Mouse (Mus musculus) liver, embryonic 14.5 days (tissue): Measurements from ENCODE around the gene Fignl1. TPM values are rescaled to one million over a fixed set of nuclear protein-coding genes. Genes with fewer than 3 reads are reported as not detected.
A peak's percentile ranks its signal among the peaks of the same experiment; 100 is the strongest.

ENCODE experiments used
- ATAC-seq: fragments of 200-750 bp; cut with Nextera tagmentation; 2 replicates; pipeline ENCODE4 v1.8.0; 2017; ENCODE audit warnings: moderate number of reproducible peaks, mild to moderate bottlenecking, moderate library complexity; ENCODE audit not compliant: insufficient read depth
- DNase-seq, 3 experiments: peaks; one replicate each; pipeline ENCODE4 v3.0.0-alpha.2; 2012 to 2013; ENCODE audit warnings: low read depth in 3 of 3, low spot score in 3 of 3
- H3K27ac ChIP-seq: fragments of 300-500 bp; sonication (generic); 2 replicates; pipeline ENCODE4 v1.5.1; 2014; ENCODE audit warnings: moderate library complexity, mild to moderate bottlenecking, control low read depth, inconsistent platforms
- H3K27me3 ChIP-seq: fragments of 300-500 bp; sonication (generic); 2 replicates; pipeline ENCODE4 v1.6.1; 2014; ENCODE audit warnings: mild to moderate bottlenecking, low read length, moderate library complexity; ENCODE audit not compliant: control insufficient read depth, insufficient read depth
- H3K36me3 ChIP-seq: fragments of 300-500 bp; sonication (generic); replicated peaks from 2 replicates; pipeline ENCODE4 v1.6.1; 2014; ENCODE audit warnings: low read depth; ENCODE audit not compliant: control insufficient read depth, insufficient read depth
- H3K4me1 ChIP-seq, 2 experiments: fragments of 200-500 bp in 1 of 2; fragments of 300-500 bp in 1 of 2; sonication (generic) in 1 of 2; replicated peaks; 2 replicates each; pipeline ENCODE4 v1.6.1; 2012 to 2014; ENCODE audit warnings: antibody characterized with exemption in 1 of 2, inconsistent platforms in 1 of 2, low read length in 1 of 2; ENCODE audit not compliant: control insufficient read depth in 2 of 2, insufficient read depth in 2 of 2
- H3K4me2 ChIP-seq: fragments of 300-500 bp; sonication (generic); 2 replicates; pipeline ENCODE4 v1.6.1; 2014; ENCODE audit warnings: low read depth, mild to moderate bottlenecking, control low read depth, moderate library complexity
- H3K4me3 ChIP-seq, 2 experiments: fragments of 200-500 bp in 1 of 2; fragments of 300-500 bp in 1 of 2; sonication (generic) in 1 of 2; 2 replicates each; pipeline ENCODE4 v1.5.1; 2012 to 2014; ENCODE audit warnings: low read depth in 2 of 2, low read length in 2 of 2, mild to moderate bottlenecking in 2 of 2, control low read depth in 1 of 2, inconsistent platforms in 1 of 2, moderate library complexity in 1 of 2; ENCODE audit not compliant: insufficient read depth in 1 of 2
- H3K9ac ChIP-seq: fragments of 300-500 bp; sonication (generic); replicated peaks from 2 replicates; pipeline ENCODE4 v1.6.1; 2014; ENCODE audit warnings: mild to moderate bottlenecking, control low read depth, moderate library complexity
- H3K9me3 ChIP-seq: fragments of 300-500 bp; sonication (generic); 2 replicates; pipeline ENCODE4 v1.6.1; 2016; ENCODE audit warnings: low read length, mixed read lengths; ENCODE audit not compliant: control insufficient read depth
- CTCF ChIP-seq: IDR thresholded peaks from 2 replicates; pipeline ENCODE4 v1.5.1; 2016; ENCODE audit warnings: antibody characterized with exemption, low read depth, control low read depth
- EP300 ChIP-seq: IDR thresholded peaks from 2 replicates; pipeline ENCODE4 v1.6.1; 2016; ENCODE audit warnings: antibody characterized with exemption, low read depth
- WGBS: fragments of 180-500 bp; shearing (Covaris S2); extraction: QIAGEN DNeasy Blood & Tissue Kit; methylation state at CpG from one replicate; pipeline ENCODE4 v1.1.7; 2014; ENCODE audit not compliant: insufficient replicate concordance; 5-methylcytosine and 5-hydroxymethylcytosine counted together
- polyA plus RNA-seq, 2 experiments: library from polyadenylated mRNA; depleted of rRNA in 1 of 2; stranded (reverse) in 1 of 2; unstranded in 1 of 2; fragments of >200 nt; fragmentation: Nextera tagmentation in 1 of 2; extraction: Ambion mirVana in 1 of 2; gene quantifications; 2 replicates each; pipeline versions ENCODE4 v1.2.1 to v1.2.3; 2012 to 2014

Fignl1 gene
- 23.2 and 32.2 TPM in 2 replicates for polyA plus RNA-seq (2012; rRNA removed)
- 102 and 110 TPM in 2 replicates for polyA plus RNA-seq (2014; fragmentation: Nextera tagmentation; extraction: Ambion mirVana)

DNA sequence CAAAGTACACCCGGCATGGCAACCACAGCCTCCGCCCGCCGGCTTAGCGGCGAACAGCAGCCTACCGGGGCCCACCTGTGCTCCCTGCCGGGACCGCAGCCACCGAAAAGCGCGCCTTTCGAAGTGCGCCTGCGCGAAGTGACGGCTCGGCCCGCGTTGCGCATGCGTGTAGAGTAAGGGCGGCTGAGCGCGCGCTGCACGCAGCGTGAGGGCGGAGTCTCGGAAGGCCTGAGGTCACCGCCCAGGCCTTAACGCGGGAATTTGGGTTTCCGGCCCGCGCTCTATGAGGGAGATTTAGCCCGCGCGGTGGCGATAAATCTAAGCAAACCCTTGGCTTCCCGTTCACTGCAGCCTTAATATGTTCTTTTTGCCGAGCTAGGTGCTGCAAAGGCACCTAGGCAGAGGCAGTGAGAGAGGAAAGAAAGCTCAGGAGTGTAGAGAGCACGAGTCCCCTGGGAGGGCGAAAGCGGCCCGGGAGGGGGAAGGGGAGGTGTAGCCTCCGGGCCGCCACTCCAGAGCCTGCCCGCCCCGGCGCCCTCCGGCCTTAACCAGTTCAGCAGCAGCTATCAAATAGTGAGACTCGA lies at the start of gene Fignl1:
Gene Fignl1, minus strand, starts transcription at position 143 of the 584 bp plus-strand sequence.
- peaks cover 28% of the 10 kb centered on the region for H3K36me3 ChIP-seq
- peak within 1 kb of the TSS; percentile 81 to 94 for H3K4me3 ChIP-seq
- ATAC-seq (peak; percentile 93), DNase-seq (peak; percentile 91 to 97 (median 92))
- peak within 1 kb of the TSS; percentile 98 for H3K9ac ChIP-seq
- H3K4me1 ChIP-seq = peaks cover 20 to 30% of the 10 kb centered on the region in 2 experiments
- H3K27ac ChIP-seq = peak within 1 kb of the TSS; percentile 84
- H3K4me2 ChIP-seq = peak within 1 kb of the TSS; percentile 95
- under 1% methylated on average over 53 of the region's 53 CpGs for WGBS
- no peaks in the 10 kb centered on the region for H3K27me3 ChIP-seq
- peak; percentile 64 for TF ChIP-seq EP300
- TF ChIP-seq CTCF = peak; percentile 45
- H3K9me3 ChIP-seq = no peaks in the 10 kb centered on the region

DNA sequence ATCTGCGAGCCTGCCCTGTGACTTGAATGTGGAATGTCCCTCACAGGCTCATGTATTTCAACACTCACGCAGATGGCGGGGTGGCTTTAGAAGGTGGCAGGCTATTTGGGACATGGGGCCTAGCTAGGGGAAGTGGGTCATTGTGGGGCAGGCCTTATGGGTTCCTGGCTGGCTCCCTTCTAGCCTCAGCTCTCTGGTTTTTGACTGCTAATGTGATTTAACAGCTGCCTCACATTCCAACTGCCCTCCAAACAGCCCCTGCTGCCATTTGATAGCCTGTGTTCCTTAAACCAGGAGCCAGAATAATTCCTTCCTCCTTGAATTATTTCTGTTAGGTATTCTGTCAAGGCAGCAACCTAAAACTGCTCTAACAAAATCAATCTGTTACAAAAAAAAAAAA lies 48.2 kb upstream of the Fignl1 start:
- H3K9me3 ChIP-seq = no peaks in the 10 kb centered on the region
- H3K9ac ChIP-seq = no peak overlapping the region
- no peaks in the 10 kb centered on the region for H3K36me3 ChIP-seq
- no peaks in the 10 kb centered on the region for H3K27me3 ChIP-seq
- no peaks in the 10 kb centered on the region for H3K4me1 ChIP-seq
- no peak overlapping the region for H3K4me3 ChIP-seq
- ATAC-seq = no peak
- TF ChIP-seq EP300 = no peak
- no peak for TF ChIP-seq CTCF
- H3K4me2 ChIP-seq = no peak overlapping the region
- 85% methylated on average over 3 of the region's 3 CpGs for WGBS
- H3K27ac ChIP-seq = no peak overlapping the region
- no peak for DNase-seq

DNA sequence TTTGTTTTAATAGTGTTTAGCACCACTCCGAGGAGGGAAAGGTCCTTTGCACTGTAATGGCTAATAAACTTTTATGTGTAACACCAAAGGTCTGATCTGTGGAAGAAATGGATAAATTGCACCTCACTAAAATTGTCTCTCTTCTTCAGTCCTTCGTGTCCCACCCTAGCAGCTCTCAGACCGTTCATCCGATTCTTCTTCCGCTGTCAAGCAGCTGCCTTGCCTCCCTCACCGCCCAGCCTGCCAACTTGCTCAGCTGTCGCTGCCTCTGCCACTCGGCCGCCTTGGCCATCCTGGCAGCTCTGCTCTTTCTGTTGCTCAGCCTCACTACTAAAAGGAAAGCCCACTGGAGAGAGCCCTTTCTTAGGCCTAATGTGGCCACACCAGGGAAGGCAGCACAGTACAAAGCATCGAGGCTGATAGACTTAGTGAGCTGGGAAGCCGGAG lies 46.9 kb upstream of the Fignl1 start:
- WGBS = 72% methylated on average over 11 of the region's 11 CpGs
- Histone ChIP-seq H3K4me2 (no peak overlapping the region), H3K36me3 (no peaks in the 10 kb centered on the region), H3K9me3 (no peaks in the 10 kb centered on the region), H3K4me1 (peaks cover 4% of the 10 kb centered on the region in 2 experiments; a peak in 3 of 4 replicates), H3K9ac (no peak overlapping the region), H3K4me3 (no peak overlapping the region), H3K27me3 (no peaks in the 10 kb centered on the region), H3K27ac (no peak overlapping the region)
- ATAC-seq (no peak), DNase-seq (no peak)
- no peak for TF ChIP-seq EP300
- no peak for TF ChIP-seq CTCF

DNA sequence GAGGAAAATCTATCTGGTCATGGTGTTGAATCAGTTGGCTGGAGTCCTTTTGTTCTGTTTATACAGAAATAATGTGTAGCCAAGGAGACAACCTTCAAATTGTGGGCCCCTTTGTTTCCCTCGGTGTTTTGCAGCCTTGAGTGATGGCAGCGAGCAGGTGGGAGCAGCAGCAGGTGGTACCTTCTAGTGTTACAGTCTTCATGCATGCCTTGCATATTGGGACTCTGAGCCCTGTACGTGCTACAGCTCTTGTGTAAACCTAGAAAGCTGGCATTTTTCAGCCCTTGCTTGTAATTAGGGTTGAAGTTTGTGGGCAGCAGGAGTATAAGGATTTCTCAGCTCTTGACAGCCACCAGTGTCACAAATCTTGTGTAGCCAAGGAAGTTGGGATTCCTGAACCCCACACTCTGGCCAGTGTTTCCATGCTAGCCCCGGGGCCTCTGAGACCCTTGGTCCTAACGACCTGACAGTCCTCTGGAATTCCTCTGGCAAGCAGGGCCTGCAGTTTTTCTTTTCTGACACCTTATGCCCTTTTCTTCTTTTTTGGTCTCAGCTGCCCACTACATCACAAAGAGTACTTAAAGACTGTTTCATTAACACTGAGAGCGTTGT lies 46.4 kb upstream of the Fignl1 start:
- TF ChIP-seq EP300 (no peak), CTCF (no peak)
- no peaks in the 10 kb centered on the region for H3K27me3 ChIP-seq
- no peak overlapping the region for H3K4me2 ChIP-seq
- no peak for ATAC-seq
- no peak overlapping the region for H3K4me3 ChIP-seq
- H3K27ac ChIP-seq = no peak overlapping the region
- peaks cover 4 to 9% of the 10 kb centered on the region in 2 experiments for H3K4me1 ChIP-seq
- whole genome bisulfite sequencing = 59% methylated on average over 6 of the region's 6 CpGs
- H3K9me3 ChIP-seq = no peaks in the 10 kb centered on the region
- H3K36me3 ChIP-seq = no peaks in the 10 kb centered on the region
- no peak overlapping the region for H3K9ac ChIP-seq
- no peak for DNase-seq

DNA sequence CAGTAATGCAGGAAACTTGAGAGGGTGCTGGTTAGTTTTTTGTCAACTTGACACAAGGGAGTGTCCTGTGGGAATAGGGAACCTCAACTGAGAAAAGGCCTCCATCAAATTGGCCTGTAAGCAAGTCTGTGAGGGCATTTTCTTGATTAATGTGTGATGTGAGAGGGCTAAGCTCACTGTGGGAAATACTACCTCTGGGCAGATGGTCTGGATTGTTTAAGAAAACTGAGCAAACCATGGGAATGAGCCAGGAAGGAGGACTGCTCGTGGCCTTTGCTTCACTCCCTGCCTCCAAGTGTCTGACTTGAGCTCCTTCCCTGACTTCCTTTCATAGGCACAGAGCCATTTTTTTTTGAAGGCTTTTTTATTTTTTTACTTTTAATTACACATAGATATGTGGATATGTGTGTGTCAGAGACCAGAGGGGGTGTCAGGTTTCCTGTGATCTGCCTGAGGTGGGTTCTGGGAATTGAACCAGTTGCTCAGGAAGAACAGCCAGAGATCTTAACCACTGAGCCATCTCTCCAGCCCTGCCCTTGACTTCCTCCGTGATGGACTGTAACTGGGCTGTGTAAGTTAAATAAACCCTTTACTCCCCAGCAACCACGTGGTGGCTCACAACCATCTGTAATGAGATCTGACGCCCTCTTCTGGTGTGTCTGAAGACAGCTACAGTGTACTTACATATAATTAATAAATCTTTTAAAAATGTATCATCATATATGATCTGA lies 45.1 kb upstream of the Fignl1 start:
- Histone ChIP-seq H3K4me2 (no peak overlapping the region), H3K27me3 (no peaks in the 10 kb centered on the region), H3K27ac (no peak overlapping the region), H3K9ac (no peak overlapping the region), H3K36me3 (no peaks in the 10 kb centered on the region), H3K9me3 (no peaks in the 10 kb centered on the region), H3K4me1 (peaks cover 8 to 11% of the 10 kb centered on the region in 2 experiments), H3K4me3 (no peak overlapping the region)
- 36% methylated on average over 4 of the region's 4 CpGs for WGBS
- ATAC-seq (no peak), DNase-seq (no peak)
- TF ChIP-seq CTCF (no peak), EP300 (no peak)
